Mouse (Mus musculus) urinary bladder, adult 2 months (tissue): Measurements from ENCODE around the gene Glrx5. TPM values are rescaled to one million over a fixed set of nuclear protein-coding genes. Genes with fewer than 3 reads are reported as not detected.

Experiments
- DNase-seq: peaks from one replicate; pipeline ENCODE4 v3.0.0; 2022; ENCODE audit warnings: low spot score
- polyA plus RNA-seq: library from polyadenylated mRNA; depleted of rRNA; stranded (reverse); fragments of >200 nt; gene quantifications from 2 replicates; pipeline ENCODE4 v1.2.3, GENCODE M21; 2012; rRNA removed

Gene Glrx5
- polyA plus RNA-seq, 1 experiment: 53.9 TPM

DNA sequence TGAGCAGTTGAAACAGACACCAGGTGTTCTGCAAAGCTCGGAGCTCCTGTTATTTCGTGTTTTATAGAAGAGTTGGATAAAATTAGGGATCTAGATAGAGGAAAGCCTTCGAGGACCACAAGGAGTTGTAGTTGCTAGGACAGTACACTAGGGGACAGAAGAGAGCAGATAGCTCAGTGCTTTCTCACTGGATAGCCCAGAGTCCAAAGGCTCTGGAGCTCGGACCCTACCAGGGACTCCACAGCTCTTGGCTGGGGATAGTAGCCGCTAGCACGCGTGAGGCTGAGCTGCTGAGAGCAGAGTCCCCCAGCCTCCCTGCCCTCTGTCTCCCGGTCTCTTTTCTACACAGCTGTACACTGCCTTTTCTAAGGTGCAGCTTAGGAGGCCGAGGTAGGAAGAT lies 41.2 kb downstream of the Glrx5 start:
- DNase-seq: no peak

DNA sequence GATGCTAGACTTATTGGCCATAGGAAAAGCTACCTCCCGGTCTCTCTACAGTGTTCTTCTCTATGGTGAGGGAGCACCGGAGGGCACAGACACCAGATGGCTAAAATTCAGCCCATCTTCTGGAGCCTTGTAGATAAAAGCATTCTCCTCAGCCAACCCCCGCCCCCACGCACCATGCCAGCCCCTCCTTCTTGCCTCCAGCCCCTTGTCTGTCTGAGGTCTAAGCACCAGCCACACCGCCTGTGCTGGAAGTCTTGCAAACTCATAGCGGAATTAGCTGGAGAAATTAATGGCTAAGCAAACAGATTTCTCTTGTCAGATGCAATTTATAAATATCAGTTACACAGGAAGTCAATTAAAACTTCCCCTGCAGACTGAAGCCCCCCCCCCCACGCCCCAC lies 43.0 kb downstream of the Glrx5 start:
- no peak for DNase-seq

DNA sequence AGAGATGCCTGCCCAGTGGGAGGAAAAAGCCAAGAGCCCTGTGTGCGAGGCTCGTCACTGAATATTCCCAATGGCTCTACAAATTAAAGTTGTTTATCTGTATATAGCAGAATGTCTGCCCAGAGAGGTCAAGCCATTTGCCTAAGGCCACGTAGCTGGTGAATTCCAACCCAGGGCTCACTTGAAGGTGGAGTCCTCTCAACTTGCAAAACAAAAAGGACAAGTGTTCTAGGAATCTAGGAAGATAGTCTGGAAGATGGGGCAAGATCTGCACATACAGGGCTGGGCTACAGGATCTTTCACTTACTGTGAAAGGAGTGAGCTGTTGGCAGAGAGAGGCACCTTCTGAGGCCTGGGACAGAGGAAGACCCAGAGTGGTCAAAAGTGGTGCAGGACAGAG lies 44.0 kb downstream of the Glrx5 start:
- no peak for DNase-seq

DNA sequence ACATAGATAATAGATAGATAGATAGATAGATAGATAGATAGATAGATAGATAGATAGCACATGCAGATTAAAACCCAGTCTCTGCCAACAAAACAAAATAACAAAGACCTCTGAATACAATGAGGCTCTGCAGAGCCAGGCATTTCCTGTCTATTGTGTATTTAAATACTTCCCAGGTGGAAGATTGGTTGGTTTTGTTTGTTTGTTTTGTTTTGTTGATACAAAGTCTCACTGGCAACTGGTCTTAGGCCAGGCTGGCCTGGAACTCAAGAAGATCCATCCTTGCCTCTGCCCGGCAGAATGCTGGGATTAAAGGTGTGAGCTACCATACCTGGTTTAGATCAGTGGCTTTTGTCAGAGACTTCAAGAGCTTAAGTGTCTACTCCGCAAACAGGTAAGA lies 44.7 kb downstream of the Glrx5 start:
- DNase-seq: no peak

DNA sequence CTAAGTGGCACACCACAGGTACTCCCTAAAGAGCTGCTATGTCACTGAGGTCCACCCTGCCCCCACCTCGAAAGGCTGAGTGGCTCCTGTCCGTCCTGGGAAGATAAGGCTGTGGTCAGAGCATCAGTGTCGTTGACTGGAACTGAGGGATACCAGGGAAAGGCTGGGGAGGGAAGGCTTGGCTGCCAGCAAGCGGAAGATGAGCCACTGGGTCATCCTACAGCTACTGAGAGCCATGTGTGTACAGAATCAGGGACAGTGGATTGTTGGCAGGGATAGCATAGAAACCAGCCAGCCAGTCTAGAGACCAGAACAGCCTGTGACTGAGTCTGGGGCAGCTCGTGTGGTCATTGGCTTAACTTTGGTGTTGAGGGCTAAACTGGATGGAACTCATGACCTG lies 51.7 kb downstream of the Glrx5 start:
- DNase-seq: no peak

DNA sequence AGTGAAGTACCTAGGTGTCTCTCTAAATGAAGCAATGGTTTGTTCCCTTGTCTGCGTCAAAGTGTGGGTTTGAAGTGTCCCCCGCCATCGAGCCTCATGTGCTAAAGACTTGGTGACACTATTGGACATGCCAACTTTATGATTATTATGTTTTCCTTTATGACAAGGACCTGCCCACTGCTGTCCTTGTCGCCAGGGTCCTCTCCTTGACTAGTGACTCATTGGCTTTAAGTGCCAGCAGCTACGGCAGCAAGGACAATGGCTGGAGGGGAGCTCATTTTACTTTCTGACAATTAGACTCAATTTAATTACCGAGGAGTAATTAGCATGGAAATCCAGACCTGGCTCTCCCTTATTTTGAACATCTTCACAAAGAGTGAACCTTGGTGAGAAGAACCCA lies 52.3 kb downstream of the Glrx5 start:
- DNase-seq: no peak

DNA sequence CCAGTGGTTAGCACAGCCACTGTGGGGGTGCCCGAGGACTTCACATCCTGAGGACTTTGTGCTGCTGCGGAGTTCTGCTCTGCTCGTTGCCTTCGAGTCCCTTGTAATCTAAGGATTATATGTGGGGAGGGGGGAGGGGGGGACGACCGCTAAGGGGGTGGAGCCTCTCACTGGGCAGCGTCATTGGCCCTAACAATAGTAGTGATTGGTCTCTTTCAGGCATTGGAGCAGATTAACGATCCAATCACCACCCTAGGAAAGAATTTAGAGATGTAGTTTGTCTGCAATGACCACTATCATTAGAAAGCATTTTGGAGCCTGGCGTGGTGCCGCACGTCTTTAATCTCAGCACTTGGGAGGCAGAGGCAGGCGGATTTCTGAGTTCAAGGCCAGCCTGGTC lies 52.8 kb downstream of the Glrx5 start:
- no peak for DNase-seq

DNA sequence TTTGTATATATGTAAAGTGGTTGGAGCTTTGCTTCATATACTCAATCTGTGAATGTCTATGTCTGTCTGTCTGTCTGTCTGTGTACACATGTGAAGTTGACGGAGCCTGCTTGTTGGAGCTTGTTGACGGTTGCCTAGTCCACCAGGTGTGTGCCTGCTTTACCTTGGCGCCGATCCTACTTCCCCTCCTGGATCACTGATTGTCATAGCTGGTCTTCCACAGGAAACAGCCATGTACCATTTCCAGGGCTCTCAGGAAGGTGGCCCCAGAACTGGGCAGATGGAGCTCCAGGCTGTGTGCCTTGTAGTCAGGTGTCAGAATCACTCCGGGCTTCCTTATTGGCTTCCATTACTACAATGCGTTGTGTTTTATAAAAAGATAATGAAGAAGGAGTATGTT lies 54.3 kb downstream of the Glrx5 start:
- no peak for DNase-seq

DNA sequence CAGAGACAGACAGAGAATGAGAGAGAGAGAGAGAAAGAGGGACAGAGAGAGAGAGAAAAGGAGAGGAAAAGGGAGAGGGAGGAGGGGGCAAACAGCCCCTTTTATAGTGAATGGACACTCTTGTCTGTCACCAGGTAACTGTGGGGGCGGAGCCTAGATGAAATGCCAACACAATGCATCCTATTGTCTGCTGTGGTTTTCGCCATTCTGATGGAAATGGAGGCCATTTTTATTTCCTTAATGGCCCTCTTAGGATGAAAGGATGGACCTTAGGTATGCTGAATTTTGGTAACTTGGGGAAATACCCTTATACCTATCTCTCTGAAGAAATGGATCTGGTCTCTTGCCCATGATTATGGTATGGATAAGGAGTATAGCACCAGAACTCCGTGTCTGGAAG lies 54.9 kb downstream of the Glrx5 start:
- DNase-seq: no peak

DNA sequence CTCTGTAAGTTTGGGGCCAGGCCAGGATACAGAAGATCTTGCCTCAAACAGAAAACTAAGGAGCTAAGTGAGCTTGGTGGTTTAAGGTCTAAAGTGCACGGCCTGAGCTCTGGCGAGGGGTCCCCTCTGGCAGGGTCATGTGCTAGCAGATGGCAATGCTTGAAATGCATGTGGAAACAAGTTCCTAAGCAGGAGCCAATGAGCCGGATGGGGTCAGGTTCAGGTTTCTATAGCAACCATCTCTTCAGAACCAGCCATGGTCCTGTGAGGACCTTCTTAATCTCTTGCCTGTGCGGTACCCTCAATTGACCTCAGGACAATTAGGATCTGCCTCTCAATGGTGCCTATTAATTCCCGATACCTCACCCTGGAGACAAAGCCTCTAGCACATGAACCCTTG lies 56.7 kb downstream of the Glrx5 start:
- DNase-seq: no peak

DNA sequence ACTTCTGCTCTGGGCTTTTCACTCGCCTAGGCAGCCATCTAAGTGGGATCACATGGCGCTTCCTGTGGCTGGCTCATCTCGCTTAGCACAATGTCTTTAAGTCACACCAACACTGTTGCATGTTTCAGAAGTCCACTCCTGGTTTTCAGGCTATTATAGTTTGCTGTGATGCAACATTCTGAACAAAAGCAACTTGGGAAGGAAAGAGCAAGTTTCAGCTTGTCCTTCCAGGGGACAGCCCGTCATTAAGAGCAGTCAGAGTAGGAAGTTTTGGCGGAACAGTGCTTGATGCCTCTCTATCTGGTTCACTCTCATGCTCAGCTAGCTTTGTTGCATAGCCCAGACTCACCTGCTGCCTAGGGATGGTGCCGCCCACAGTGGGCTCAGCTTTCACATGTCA lies 59.1 kb downstream of the Glrx5 start:
- no peak for DNase-seq

Other genes starting within 250 kb of the Glrx5 start
- gene Clmn, start 167.6 kb upstream of the Glrx5 start, polyA plus RNA-seq: 7.4 and 8.1 TPM in 2 replicates
- gene Syne3, start 22.9 kb upstream of the Glrx5 start, polyA plus RNA-seq: 3.0 and 5.3 TPM in 2 replicates
- not detected in 2 replicates for gene Tcl1b2, start 113.3 kb downstream of the Glrx5 start, polyA plus RNA-seq
- not detected in 2 replicates for gene Tcl1b1, start 127.0 kb downstream of the Glrx5 start, polyA plus RNA-seq
- not detected in 2 replicates for gene Tcl1b5, start 143.7 kb downstream of the Glrx5 start, polyA plus RNA-seq
- gene Tcl1b3, start 158.4 kb downstream of the Glrx5 start, polyA plus RNA-seq: not detected in 2 replicates
- gene Tcl1b4, start 169.3 kb downstream of the Glrx5 start, polyA plus RNA-seq: not detected in 2 replicates
- not detected in 2 replicates for gene Tcl1, start 190.1 kb downstream of the Glrx5 start, polyA plus RNA-seq